Mouse (Mus musculus): ENCODE measurements at regions not wholly inside any gene's neighbourhood (a gene's known extent, or its start where the extent isn't known, plus 50 kb on each side); places are given as distances from the start of the nearest gene placed in this dataset.

GRCm38 (mm10) chr15:93824729-93825694 lies 229.3 kb upstream of the Prickle1 start:
- H3K36me3 ChIP-seq (ENCODE audit: control insufficient read depth, insufficient read depth), result no peaks in the 10 kb centered on the region
- peak overlapping the region; percentile 63 for H3K4me2 ChIP-seq (ENCODE audit: low read depth, low read length)
- no peaks in the 10 kb centered on the region for H3K27me3 ChIP-seq (ENCODE audit: control insufficient read depth, insufficient read depth, low read length)
- peak overlapping the region; percentile 55 for H3K9ac ChIP-seq (ENCODE audit: low read length)
- peaks cover 15% of the 10 kb centered on the region for H3K4me1 ChIP-seq (ENCODE audit: control insufficient read depth, insufficient read depth, low read length)
- H3K27ac ChIP-seq (ENCODE audit: low read length), result peak overlapping the region; percentile 3; the same call in 1 of the 2 replicates
- H3K9me3 ChIP-seq (replicated peaks; ENCODE audit: control insufficient read depth, low read length), result no peaks in the 10 kb centered on the region
- peak; percentile 37; the same call in 1 of the 2 replicates for ATAC-seq (replicated peaks; ENCODE audit: extremely low read depth, insufficient read depth, low FRiP score)
- peak overlapping the region; percentile 31 for H3K4me3 ChIP-seq (ENCODE audit: low read length)
- WGBS, result 18% methylated on average over 28 of the region's 28 CpGs

DNA sequence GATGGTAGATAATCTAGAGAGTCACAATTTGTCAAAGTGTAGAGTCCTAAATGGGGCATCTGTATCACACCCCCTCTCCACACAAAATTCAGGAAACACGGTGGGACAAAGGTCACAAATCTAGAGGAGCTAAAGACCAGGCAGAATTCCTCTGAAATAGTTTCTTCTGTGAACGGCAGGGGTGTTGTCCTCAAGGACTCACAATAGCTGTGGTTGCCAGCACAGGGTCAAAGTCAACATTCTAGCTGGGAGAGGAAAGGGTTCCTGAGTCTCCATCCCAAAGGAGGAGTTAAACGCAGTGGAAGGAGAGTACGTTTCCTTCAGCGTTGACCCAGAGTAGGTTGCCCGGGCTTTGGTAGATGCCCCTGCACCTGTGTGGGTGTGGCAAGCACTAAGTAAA lies 225.5 kb upstream of the Prickle1 start:
- H3K9ac ChIP-seq (ENCODE audit: low read length), result no peak overlapping the region
- no peaks in the 10 kb centered on the region for H3K9me3 ChIP-seq (replicated peaks; ENCODE audit: control insufficient read depth, low read length)
- no peak overlapping the region for H3K4me3 ChIP-seq (ENCODE audit: low read length)
- peaks cover 15% of the 10 kb centered on the region for H3K4me1 ChIP-seq (ENCODE audit: control insufficient read depth, insufficient read depth, low read length)
- no peaks in the 10 kb centered on the region for H3K36me3 ChIP-seq (ENCODE audit: control insufficient read depth, insufficient read depth)
- ATAC-seq (replicated peaks; ENCODE audit: extremely low read depth, insufficient read depth, low FRiP score), result no peak
- H3K4me2 ChIP-seq (ENCODE audit: low read depth, low read length), result no peak overlapping the region
- H3K27me3 ChIP-seq (ENCODE audit: control insufficient read depth, insufficient read depth, low read length), result no peaks in the 10 kb centered on the region
- no peak overlapping the region for H3K27ac ChIP-seq (ENCODE audit: low read length)
- 67% methylated on average over 6 of the region's 6 CpGs for WGBS

DNA sequence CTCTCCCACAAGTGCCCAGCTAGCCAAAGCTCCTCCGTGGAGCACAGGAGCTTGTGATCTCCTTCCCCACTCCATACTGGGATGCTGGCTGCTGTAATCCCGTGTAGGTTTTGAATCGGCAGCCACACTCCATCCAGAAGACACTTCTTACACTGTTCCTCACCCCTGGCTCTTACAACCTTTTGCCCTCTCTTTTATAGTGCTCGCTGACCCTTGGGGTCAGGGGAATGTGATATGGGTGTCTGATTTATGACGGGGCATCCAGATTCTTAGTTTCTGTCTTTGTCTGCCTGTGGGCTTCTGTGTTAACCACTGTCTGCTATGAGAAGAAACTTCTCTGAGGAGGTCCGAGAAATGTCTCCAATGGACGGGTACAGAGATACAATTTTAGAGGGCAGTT lies 216.3 kb upstream of the Prickle1 start:
- no peak overlapping the region for H3K27ac ChIP-seq (ENCODE audit: low read length)
- H3K9ac ChIP-seq (ENCODE audit: low read length), result no peak overlapping the region
- 70% methylated on average over 7 of the region's 7 CpGs for WGBS
- ATAC-seq (replicated peaks; ENCODE audit: extremely low read depth, insufficient read depth, low FRiP score), result no peak
- H3K4me3 ChIP-seq (ENCODE audit: low read length), result no peak overlapping the region
- no peak overlapping the region for H3K4me2 ChIP-seq (ENCODE audit: low read depth, low read length)
- no peaks in the 10 kb centered on the region for H3K27me3 ChIP-seq (ENCODE audit: control insufficient read depth, insufficient read depth, low read length)
- no peaks in the 10 kb centered on the region for H3K4me1 ChIP-seq (ENCODE audit: control insufficient read depth, insufficient read depth, low read length)
- no peaks in the 10 kb centered on the region for H3K36me3 ChIP-seq (ENCODE audit: control insufficient read depth, insufficient read depth)
- H3K9me3 ChIP-seq (replicated peaks; ENCODE audit: control insufficient read depth, low read length), result peaks cover 7% of the 10 kb centered on the region

GRCm38 (mm10) chr15:93807993-93808392 lies 212.3 kb upstream of the Prickle1 start:
- no peak for ATAC-seq (replicated peaks; ENCODE audit: extremely low read depth, insufficient read depth, low FRiP score)
- no peaks in the 10 kb centered on the region for H3K4me1 ChIP-seq (ENCODE audit: control insufficient read depth, insufficient read depth, low read length)
- no peak overlapping the region for H3K27ac ChIP-seq (ENCODE audit: low read length)
- no peak overlapping the region for H3K4me2 ChIP-seq (ENCODE audit: low read depth, low read length)
- 68% methylated on average over 8 of the region's 8 CpGs for WGBS
- no peaks in the 10 kb centered on the region for H3K27me3 ChIP-seq (ENCODE audit: control insufficient read depth, insufficient read depth, low read length)
- no peaks in the 10 kb centered on the region for H3K9me3 ChIP-seq (replicated peaks; ENCODE audit: control insufficient read depth, low read length)
- no peak overlapping the region for H3K4me3 ChIP-seq (ENCODE audit: low read length)
- H3K36me3 ChIP-seq (ENCODE audit: control insufficient read depth, insufficient read depth), result no peaks in the 10 kb centered on the region
- H3K9ac ChIP-seq (ENCODE audit: low read length), result no peak overlapping the region

- WGBS, result 83% methylated on average over 8 of the region's 8 CpGs
- Histone ChIP-seq H3K36me3 (ENCODE audit: control insufficient read depth, insufficient read depth) (no peaks in the 10 kb centered on the region), H3K9ac (ENCODE audit: low read length) (no peak overlapping the region), H3K27me3 (ENCODE audit: control insufficient read depth, insufficient read depth, low read length) (no peaks in the 10 kb centered on the region), H3K9me3 (replicated peaks; ENCODE audit: control insufficient read depth, low read length) (no peaks in the 10 kb centered on the region), H3K4me1 (ENCODE audit: control insufficient read depth, insufficient read depth, low read length) (no peaks in the 10 kb centered on the region), H3K4me2 (ENCODE audit: low read depth, low read length) (no peak overlapping the region), H3K4me3 (ENCODE audit: low read length) (no peak overlapping the region), H3K27ac (ENCODE audit: low read length) (no peak overlapping the region)
- ATAC-seq (replicated peaks; ENCODE audit: extremely low read depth, insufficient read depth, low FRiP score), result no peak
Measured at GRCm38 (mm10) chr15:93807505-93807904, 211.8 kb upstream of the Prickle1 start.

DNA sequence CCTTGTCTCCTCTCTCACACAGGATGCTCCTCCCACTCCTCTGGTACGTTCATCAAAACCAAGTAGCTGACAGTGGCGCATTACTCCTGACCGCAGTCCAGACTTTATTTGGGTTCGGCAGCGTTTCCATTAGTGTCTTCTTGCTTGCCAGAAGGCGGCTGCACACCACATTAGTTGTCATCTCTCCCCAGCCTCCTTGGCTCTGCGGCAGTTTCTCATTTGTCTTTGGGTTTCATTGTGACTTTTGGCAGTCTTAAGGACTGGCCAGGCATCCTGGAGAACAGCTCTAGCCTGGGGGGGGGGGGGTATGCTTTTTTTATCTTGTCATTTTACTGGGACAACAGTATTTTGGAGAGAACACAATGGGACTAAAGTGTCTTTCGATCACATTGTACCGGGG lies 209.0 kb upstream of the Prickle1 start:
- Histone ChIP-seq H3K27me3 (ENCODE audit: control insufficient read depth, insufficient read depth, low read length) (no peaks in the 10 kb centered on the region), H3K4me2 (ENCODE audit: low read depth, low read length) (no peak overlapping the region), H3K27ac (ENCODE audit: low read length) (no peak overlapping the region), H3K36me3 (ENCODE audit: control insufficient read depth, insufficient read depth) (no peaks in the 10 kb centered on the region), H3K9ac (ENCODE audit: low read length) (no peak overlapping the region), H3K4me1 (ENCODE audit: control insufficient read depth, insufficient read depth, low read length) (no peaks in the 10 kb centered on the region), H3K4me3 (ENCODE audit: low read length) (no peak overlapping the region), H3K9me3 (replicated peaks; ENCODE audit: control insufficient read depth, low read length) (no peaks in the 10 kb centered on the region)
- no peak for ATAC-seq (replicated peaks; ENCODE audit: extremely low read depth, insufficient read depth, low FRiP score)
- WGBS, result 71% methylated on average over 9 of the region's 9 CpGs

DNA sequence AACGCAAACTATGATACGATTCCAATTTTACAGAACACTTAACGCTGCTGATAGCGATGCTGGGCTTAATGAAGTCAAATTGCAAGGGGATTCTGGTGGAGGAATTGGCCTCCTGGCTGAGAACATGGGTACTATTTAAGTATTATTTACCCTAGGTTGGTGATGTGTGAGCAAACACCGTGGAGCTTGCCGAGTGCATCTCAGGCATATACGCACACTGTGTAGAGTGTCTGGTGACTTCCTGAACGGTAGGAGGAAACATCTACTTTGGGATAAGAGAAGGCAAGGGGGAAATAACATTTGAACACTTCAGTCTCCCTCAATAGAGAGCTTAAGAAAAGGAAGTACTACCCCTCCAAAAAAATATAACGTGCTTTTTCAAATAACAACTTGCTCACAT lies 194.8 kb upstream of the Prickle1 start:
- Histone ChIP-seq H3K4me3 (ENCODE audit: low read length) (no peak overlapping the region), H3K27me3 (ENCODE audit: control insufficient read depth, insufficient read depth, low read length) (no peaks in the 10 kb centered on the region), H3K36me3 (ENCODE audit: control insufficient read depth, insufficient read depth) (no peaks in the 10 kb centered on the region), H3K4me2 (ENCODE audit: low read depth, low read length) (no peak overlapping the region), H3K9ac (ENCODE audit: low read length) (no peak overlapping the region), H3K9me3 (replicated peaks; ENCODE audit: control insufficient read depth, low read length) (no peaks in the 10 kb centered on the region), H3K27ac (ENCODE audit: low read length) (no peak overlapping the region), H3K4me1 (ENCODE audit: control insufficient read depth, insufficient read depth, low read length) (no peaks in the 10 kb centered on the region)
- ATAC-seq (replicated peaks; ENCODE audit: extremely low read depth, insufficient read depth, low FRiP score), result no peak
- 70% methylated on average over 9 of the region's 9 CpGs for WGBS

- H3K4me3 ChIP-seq (ENCODE audit: low read length), result no peak overlapping the region
- no peak overlapping the region for H3K4me2 ChIP-seq (ENCODE audit: low read depth, low read length)
- ATAC-seq (replicated peaks; ENCODE audit: extremely low read depth, insufficient read depth, low FRiP score), result no peak
- WGBS, result 81% methylated on average over 3 of the region's 3 CpGs
- no peak overlapping the region for H3K9ac ChIP-seq (ENCODE audit: low read length)
- H3K27me3 ChIP-seq (ENCODE audit: control insufficient read depth, insufficient read depth, low read length), result no peaks in the 10 kb centered on the region
- no peaks in the 10 kb centered on the region for H3K4me1 ChIP-seq (ENCODE audit: control insufficient read depth, insufficient read depth, low read length)
- H3K27ac ChIP-seq (ENCODE audit: low read length), result no peak overlapping the region
- no peaks in the 10 kb centered on the region for H3K9me3 ChIP-seq (replicated peaks; ENCODE audit: control insufficient read depth, low read length)
- H3K36me3 ChIP-seq (ENCODE audit: control insufficient read depth, insufficient read depth), result no peaks in the 10 kb centered on the region
Measured at GRCm38 (mm10) chr15:93789762-93790161, 194.1 kb upstream of the Prickle1 start.

- H3K36me3 ChIP-seq (ENCODE audit: control insufficient read depth, insufficient read depth), result no peaks in the 10 kb centered on the region
- H3K4me3 ChIP-seq (ENCODE audit: low read length), result no peak overlapping the region
- H3K4me1 ChIP-seq (ENCODE audit: control insufficient read depth, insufficient read depth, low read length), result no peaks in the 10 kb centered on the region
- no peak overlapping the region for H3K27ac ChIP-seq (ENCODE audit: low read length)
- H3K4me2 ChIP-seq (ENCODE audit: low read depth, low read length), result no peak overlapping the region
- no peak for ATAC-seq (replicated peaks; ENCODE audit: extremely low read depth, insufficient read depth, low FRiP score)
- no peak overlapping the region for H3K9ac ChIP-seq (ENCODE audit: low read length)
- WGBS, result 80% methylated on average over 6 of the region's 6 CpGs
- H3K9me3 ChIP-seq (replicated peaks; ENCODE audit: control insufficient read depth, low read length), result no peaks in the 10 kb centered on the region
- H3K27me3 ChIP-seq (ENCODE audit: control insufficient read depth, insufficient read depth, low read length), result no peaks in the 10 kb centered on the region
Measured at GRCm38 (mm10) chr15:93787361-93787760, 191.7 kb upstream of the Prickle1 start.

Data from heart, embryonic 16.5 days (tissue).